Mouse (Mus musculus): ENCODE data around the gene Sgms2.

- TF ChIP-seq POLR2A (IDR thresholded peaks at IDR 0.05; ENCODE audit: low read depth, low read length), result no peak
- TF ChIP-seq CTCF (conservative IDR thresholded peaks at IDR 0.05; ENCODE audit: insufficient read depth, insufficient read length, low read depth, low read length), result no peak
These were observed 198.3 kb downstream of the Sgms2 start for GRCm38 (mm10) chr3:131292959-131293358.

Measured in kidney, adult 2 months (tissue).